Mouse (Mus musculus): ENCODE measurements around the gene Cic. TPM values are rescaled to one million over a fixed set of nuclear protein-coding genes. Genes with fewer than 3 reads are reported as not detected.
"Not testable (repeated sequence)": the region's sequence is repeated elsewhere in the genome, so short reads cannot be mapped to it uniquely, and the experiment has no call there.

Gene Cic
- polyA plus RNA-seq, 1 experiment = 92.4 TPM

GRCm38 (mm10) chr7:25241062-25241461 lies 26.4 kb upstream of the Cic start:
- DNase-seq (ENCODE audit: extremely low spot score in 1 of 2, low spot score in 1 of 2) = peak; percentile 87 to 90

DNA sequence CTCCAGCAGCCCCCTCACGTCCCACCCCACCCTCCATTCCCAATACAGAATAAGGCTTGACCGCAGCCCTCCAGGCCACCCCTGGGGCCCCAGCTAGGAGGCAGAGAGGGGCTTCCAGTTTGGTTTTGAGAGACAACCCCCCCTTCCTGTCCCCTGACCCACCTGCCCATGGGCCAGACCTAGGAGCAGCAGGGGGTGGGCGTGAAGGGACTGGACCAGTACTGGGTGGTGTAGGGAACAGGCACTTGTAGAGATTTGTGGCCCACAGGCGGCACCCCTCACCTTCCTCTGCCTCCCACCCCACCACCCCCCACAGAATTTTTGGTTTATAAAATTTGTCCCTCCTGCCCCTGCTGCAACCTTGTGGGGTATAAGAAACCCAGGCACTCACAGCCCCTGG lies 24.1 kb upstream of the Cic start:
- no peak for DNase-seq (ENCODE audit: extremely low spot score in 1 of 2, low spot score in 1 of 2)

DNA sequence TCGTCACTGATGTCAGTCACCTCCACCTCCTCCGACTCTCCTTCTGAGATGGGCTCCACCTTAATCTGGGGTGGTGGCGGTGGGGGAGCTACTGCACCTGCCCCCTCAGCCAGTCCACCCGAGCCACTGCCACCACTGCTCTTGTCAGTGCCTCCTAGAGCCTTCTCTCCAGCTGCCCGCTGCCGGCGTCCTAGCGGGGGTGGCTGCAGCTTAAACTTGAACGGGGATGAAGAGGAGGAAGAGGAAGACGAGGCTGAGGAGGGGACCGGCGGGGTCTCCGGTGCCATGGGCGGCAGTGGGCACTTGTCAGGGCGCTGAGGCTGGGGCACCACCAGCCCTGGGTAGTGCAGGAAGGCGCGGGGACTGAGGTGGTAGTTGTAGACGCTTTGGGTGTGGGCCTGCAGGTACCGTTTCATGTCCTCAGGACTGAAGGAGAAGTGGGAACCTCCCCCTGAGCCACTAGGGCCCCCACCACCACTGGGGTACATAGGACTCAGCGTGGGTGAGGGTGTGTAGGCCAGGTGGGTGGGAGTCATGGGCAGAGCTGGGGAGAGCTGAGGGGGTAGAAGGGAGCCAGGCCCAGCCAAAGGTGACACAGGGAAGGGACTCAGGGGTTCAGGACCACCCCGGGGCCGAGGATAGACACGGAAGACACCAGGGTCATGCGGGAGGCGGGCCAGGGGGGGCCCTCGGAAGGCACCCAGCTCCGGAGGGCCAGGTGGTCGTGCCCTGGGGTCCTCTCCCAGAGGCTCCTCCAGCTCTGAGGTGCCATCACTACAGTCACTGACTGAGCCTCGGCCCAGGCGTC lies 22.7 kb upstream of the Cic start:
- DNase-seq (ENCODE audit: extremely low spot score in 1 of 2, low spot score in 1 of 2) = no peak

DNA sequence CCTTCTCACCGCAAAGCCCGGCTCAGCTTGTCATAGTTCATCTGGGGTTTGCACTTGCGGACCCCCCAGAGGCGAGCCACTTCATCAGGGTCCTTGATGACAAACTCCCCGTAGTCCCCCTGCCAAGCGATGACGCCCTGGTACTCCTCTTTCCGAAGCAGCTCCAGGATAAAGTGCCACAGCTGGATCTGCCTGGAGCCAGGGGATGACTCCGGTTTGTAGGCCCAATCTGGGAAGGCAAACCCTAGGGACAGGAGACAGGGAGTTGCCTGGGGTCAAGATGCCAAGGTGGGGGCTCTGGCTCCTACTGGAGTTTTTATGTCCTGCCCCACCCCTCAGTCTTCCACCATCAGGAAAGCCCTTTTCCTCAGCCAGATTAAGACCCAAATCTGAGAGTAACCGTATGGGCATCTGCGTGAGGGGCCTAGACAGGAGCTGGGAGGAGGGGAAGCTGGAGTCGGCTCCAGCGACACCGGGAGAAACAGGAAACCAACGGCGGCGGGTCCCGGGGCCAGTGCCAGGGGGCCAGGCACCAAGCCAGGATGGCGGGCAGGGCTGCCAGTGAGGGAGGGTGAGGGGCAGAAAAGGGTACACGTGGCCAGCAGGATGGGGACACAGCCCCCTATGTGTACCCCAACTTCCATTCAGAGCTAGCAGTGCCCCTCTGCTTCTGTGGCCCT lies 21.3 kb upstream of the Cic start:
- peak in 1 of 2 experiments; percentile 74 for DNase-seq (ENCODE audit: extremely low spot score in 1 of 2, low spot score in 1 of 2)

DNA sequence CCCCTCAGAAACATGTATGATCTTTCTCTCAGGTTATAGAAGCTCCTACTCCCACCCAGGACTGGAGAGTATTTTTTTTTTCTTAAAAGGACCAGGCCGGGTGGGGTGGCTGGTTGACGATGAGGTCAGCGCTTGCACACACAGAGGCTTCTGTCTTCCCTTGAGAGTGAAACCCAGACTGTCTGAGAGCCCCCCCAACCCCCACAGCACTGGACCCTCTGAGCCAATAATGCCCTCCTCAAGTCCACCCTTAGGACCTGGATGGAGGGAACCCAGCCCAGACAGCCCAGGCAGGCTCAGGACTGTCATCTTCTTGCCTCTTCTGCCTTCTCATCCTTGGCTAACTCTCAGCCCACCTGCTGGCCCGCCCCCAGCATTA lies 20.8 kb upstream of the Cic start:
- no peak for DNase-seq (ENCODE audit: extremely low spot score in 1 of 2, low spot score in 1 of 2)

DNA sequence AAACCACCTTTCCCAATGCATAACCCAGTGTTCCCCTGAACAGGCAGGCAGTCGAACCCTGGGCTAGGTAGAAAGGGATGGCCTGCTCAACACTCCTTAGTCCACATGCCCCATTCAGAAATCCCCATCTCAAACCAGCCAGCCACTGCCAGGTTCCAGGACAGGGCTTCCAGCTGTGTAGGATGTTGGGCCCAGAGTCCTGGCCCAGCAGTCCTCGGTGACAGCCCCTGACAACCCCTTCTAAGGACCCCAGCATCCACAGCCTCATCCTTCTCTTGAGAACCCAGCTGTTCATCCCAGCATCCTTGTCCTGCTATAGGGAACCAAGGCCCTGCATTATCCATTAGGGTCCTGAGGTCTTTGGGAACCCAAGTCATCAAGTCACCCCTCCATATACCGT lies 20.0 kb upstream of the Cic start:
- no peak for DNase-seq (ENCODE audit: extremely low spot score in 1 of 2, low spot score in 1 of 2)

- DNase-seq (ENCODE audit: extremely low spot score in 1 of 2, low spot score in 1 of 2) = peak; percentile 80 to 85
Observed at GRCm38 (mm10) chr7:25248018-25248647, 19.4 kb upstream of the Cic start.

DNA sequence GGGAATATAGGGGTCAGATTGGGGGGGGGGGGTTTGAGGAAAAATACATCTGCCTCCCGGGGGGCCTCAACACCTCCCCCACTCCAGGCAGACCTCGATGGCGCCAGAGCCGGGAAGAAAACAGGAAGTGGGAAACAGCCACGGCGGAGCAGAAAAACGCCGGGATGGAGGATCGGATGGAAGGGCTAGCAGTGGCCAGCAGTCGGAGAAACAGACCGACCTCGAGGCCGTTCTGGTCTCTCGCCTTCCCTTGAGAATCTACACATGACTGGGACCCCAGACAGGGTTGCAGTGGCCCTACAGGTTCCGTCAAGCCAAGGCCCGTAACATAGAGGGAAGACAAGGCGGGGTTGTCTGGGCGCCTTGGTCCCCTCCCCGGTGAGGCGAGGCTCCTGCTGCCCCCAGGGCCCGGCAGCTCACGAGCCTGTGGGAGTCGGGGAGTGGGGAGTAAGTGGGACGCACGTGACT lies 18.6 kb upstream of the Cic start:
- DNase-seq (ENCODE audit: extremely low spot score in 1 of 2, low spot score in 1 of 2) = no peak

DNA sequence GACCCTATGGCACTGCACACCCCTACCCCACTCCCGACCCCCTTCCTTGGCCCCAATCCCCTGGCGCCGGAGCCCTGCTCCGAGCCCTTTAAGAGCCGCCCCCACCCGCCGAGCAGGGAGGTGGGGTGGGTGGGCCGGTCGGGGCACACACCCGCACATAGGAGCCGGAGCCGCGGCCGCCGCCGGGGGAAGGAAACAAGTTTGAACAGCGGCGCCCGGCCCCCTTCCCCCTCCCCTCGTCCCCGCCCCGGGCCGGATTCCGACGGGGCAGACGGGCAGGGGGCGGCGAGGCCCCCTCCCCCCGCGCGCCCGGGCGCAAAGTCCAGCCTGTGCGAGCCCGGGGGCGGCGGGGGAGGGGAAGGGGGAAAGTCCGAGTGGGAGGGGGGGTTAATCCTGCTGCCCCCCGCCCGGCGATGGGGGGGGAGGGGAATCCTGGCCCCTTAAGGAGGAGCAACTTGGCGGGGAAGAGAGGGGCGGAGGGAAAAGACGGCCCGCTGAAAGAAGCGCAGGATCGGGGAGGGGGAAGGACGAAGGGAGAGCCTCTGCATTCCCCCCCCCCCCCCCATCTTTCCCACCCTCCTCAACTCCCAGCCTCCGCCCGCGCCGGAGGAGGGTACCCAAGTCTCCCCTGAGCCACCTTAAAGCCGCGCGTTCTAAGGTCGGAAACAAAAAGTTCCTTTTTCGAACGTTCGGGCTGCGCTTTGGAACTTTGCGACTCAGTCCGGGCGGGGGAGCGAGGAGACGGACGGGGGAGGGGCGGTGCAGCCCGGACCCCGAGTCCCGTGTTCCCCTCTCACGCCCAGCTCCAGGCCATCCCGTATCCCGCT lies 18.0 kb upstream of the Cic start:
- DNase-seq (ENCODE audit: extremely low spot score in 1 of 2, low spot score in 1 of 2) = peak in 1 of 2 experiments; percentile 61

DNA sequence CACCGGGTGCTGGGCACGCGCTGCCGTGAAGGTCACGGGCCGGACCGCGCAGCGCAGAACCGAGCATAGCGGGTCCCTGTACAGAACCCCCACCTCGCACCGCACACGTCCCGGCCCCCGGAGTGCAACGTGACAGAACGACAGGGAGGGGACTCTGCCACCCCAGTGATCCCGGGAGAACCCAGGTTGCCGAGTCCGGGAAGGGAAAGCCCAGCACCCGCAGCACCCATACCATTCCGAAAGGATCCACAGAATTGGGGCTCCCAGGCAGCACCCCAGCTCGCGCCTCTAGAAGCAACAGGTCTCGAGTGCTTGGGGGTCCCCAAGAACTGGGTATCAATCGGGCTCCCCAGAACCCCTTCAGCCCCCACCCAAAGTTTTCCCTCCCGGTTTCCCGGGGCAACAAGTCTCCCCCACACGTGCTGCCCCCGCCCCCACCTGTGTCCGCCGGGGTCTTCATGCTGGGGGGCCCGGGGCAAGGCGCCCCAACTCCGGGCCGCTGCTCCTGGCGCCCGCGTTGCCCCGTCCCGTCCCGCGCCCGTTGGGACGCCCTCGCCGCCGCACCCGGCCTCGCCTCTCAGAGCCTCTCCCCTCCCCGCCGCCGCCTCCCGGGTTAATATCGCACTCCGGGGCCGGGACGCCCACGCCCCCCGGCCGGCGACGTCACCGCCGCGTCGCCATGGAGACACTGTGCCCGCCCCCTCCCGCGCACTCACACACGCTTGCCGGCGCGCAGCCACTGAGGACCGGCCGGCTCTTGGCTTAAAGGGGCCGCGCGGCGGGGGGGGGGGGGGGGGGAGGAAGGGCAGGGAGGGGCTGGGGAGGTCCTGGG lies 17.1 kb upstream of the Cic start, which contains the start of gene Erf:
Gene Erf (minus strand): TSS at position 621 of the 832 bp plus-strand sequence.
- peak; percentile 87 to 95 for DNase-seq (ENCODE audit: extremely low spot score in 1 of 2, low spot score in 1 of 2)

GRCm38 (mm10) chr7:25251071-25251791 lies 16.3 kb upstream of the Cic start:
- no peak for DNase-seq (ENCODE audit: extremely low spot score in 1 of 2, low spot score in 1 of 2)

GRCm38 (mm10) chr7:25251822-25252221 lies 15.7 kb upstream of the Cic start:
- DNase-seq (ENCODE audit: extremely low spot score in 1 of 2, low spot score in 1 of 2) = no peak

GRCm38 (mm10) chr7:25261896-25262295 lies 5.6 kb upstream of the Cic start:
- no peak for DNase-seq (ENCODE audit: extremely low spot score in 1 of 2, low spot score in 1 of 2)

DNA sequence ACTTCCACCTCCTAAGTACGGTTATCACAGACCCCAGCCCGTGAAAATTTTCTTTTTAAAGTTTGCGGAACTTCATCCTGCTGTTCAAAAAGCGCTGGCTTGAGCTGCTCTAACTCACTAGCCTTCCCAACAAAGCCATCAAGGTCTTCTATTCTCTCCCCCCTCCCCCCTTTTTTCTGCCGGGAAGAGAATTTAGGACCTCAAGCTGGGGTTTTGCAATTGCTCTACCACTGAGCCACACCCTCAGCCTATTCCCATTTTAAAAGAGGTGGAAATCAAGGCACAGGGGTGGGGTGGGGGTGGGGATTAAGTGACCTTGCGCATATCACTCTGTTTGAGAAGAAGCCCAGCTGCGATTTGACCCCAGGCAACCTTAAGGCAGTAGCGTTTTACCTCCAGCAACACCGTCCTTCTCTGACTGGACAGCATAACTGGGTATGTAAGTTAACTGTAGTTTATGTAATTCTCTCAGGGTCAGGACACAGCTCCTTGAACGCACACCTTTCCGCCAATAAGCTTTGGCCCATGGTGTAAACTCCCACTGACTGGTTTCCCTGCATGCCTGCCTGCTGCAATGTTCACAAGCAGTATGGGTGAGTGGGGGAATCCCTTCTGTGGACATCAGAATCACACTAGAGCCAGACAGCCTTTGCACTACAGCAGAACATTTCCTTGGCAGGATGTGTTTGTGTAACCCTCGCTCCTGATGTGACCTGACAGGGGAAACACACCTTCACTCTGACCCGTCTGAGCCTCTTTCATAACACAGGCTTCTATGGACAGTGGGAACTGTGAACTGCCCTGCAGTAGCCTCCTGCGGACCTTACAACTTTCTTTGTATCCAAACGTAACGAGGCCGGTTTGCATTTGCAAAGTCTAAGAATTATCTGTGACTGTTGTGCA lies 3.3 kb upstream of the Cic start:
- DNase-seq (ENCODE audit: extremely low spot score in 1 of 2, low spot score in 1 of 2) = no peak

- DNase-seq (ENCODE audit: extremely low spot score in 1 of 2, low spot score in 1 of 2) = not testable (repeated sequence)
Observed at GRCm38 (mm10) chr7:25265743-25266142, 1.8 kb upstream of the Cic start.

DNA sequence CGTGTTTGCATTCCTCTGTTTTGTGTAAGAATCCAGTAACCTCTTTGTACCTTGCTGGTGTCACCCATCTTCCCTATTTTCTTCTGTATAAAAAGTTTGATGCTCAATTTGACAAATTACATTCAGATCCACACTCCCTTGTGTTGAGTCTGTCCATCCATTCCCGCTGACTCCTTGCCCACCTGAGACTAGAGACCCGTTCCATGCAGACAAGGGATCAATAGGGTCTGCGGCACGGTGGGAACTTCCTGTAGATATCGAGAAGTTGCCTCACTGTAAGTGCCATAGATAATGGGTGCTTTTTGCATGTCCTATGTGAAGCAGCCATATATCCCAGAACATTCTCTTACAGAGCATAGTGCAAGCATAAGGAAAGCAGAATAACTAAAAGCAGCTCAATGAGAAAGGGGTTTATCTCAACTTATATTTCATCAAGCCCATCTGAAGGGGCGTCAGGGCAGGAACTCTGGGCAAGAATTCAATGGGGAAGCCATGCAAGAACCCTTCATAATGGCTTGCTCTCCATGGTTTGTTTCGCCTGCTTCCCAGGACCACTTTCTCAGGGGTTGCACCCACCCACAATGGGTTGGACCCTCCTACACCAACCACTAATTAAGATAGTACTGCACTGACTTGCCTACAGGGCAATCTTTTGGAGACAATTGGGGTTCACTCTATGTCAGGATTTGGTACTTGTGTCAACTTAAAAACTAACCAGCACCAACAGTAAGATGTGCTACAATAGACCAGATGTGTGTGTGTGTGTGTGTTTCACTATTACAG lies 1.1 kb upstream of the Cic start:
- no peak for DNase-seq (ENCODE audit: extremely low spot score in 1 of 2, low spot score in 1 of 2)

GRCm38 (mm10) chr7:25267751-25268463 lies 403 bp downstream of the Cic start:
- DNase-seq (ENCODE audit: extremely low spot score in 1 of 2, low spot score in 1 of 2) = peak; percentile 99 to 100
